Mouse (Mus musculus) T-helper 17 cell (primary cell): ENCODE measurements around the gene Hamp2.
"Not testable (repeated sequence)": the region's sequence is repeated elsewhere in the genome, so short reads cannot be mapped to it uniquely, and the experiment has no call there.

Source experiments
- in situ Hi-C, 2 experiments: fragments of 300-600 bp; cut with MboI, MseI; formaldehyde crosslinking; loops; 1 replicate in 1 of 2; 2 replicates in 1 of 2; pipeline ENCODE4 v1.15.1; 2025; ENCODE audit warnings: high pct_unique_total_duplicates in 2 of 2

Hamp2 gene

DNA sequence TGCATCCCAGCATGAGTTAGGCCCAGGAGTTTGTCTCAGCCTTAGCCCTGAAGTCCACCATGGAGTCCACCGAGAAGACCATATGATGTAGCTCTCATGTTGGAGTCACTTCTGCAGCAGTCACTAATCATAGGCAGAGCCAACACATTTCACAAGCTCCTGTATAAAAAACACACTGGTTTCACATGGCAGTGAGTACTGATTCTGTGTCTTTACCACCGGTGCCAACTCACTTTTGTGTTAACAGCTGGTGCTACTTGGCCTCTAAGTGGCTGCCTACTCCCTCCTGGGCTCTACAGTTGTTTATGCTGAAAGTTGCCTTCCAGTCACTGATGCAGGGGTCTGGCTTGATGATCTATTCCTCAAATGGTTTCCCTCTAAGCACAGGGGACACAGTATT is at the start of gene Hamp2:
Gene Hamp2, minus strand, starts transcription at position 101 of the 400 bp plus-strand sequence.
- in situ Hi-C loops = not testable (repeated sequence)

DNA sequence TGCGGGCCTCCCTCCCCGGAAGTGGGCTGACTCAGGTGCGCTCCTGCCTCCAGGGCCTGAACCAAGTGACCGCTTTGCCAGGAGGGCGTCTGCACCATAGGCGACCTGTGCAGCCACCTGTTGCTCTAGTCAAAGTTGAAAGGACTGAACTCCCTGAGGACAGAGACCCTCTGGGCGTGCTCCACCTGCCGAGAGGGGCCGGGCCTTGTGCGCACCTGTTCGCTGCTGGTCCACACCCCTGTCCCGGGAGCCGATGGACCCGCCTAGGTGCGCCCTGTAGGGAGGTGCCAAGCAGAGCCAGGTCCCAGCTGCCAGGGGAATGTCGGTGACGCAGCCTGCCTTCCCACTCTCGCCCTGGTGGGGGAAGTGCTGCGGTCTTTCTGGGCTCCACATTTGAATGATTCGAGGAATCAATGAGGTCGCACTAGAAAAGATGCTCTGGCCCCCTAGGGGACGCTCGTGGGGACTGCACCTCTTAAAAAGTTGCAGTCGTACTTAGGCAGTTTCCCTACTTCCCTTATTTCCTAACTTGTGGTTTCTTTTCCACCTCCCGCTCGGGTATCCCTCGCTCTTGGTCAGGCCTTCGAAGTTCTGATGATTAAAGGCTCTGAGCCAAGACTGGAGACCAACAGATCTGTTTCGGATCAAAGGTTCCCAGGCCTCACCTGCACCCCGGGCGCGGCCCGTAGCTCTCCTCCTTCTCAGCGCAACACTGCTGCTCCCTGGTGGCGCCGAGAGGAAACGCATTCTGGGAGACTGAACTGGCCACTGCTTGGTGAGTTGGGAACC is 49.2 kb upstream of the Hamp2 start, which contains the start of gene Fam187b:
Gene Fam187b, plus strand, starts transcription at position 290 of the 789 bp plus-strand sequence.
- in situ Hi-C loops = loop anchor here in 1 of 2 experiments (10.0 kb wide), 1 partner anchor 189 kb away; the partner anchor contains the start of gene Krtdap

DNA sequence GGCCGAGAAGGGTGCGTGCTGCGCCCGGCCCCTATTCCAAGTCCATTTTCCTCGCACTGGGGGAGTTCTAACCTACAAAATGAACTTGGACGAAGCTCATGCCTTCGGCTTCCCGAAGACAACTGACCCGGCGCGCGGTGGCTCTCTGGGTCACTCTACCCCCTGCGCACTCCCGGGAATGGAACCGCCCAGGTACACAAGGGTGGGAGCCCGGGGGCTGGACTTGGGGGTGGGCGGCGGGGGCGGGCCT is 48.7 kb upstream of the Hamp2 start, which contains the start of gene Lsr:
Gene Lsr, minus strand, starts transcription at position 214 of the 250 bp plus-strand sequence.
- in situ Hi-C loops = loop anchor here in 1 of 2 experiments (10.0 kb wide), 1 partner anchor 188 kb away; the partner anchor contains the start of gene Krtdap

DNA sequence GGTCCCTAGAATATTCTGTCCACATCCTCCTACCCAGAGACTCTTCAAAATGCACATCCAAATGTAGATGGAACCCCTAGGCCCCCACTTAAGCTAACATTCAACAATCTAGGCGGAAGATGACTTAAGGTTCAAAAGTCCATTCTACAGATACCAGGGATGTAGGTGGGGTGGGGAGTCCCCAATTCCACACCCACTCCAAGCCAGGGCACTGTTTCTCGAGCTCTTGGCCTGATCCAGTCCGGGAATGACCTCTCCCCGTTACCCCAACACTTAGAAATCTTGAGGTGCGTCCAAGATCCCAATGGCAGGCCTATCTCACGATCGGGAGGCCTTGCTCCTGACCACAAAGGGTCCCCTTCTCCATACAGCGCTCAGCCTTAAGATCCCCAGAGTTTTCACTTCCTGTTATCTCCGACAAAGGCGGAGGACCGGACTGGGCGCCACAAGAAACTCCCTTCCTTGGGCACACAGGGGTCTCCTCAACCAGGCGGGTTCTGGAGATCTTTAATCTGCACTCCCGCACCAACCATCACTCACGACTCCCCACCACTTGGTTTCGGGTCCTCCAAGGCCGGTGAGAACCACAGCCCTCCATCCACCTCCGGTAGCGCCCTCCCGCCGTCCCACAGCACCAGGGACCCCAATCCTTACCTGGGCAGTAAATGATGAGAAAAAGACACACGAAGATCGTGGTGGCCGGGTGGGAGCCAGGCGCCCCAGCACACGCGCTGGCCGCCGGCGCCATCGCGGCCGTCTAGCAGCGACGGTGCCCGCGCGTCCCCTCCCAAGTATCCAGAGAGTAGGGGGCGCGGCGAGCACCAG is 48.2 kb upstream of the Hamp2 start:
- in situ Hi-C loops = loop anchor here in 1 of 2 experiments (10.0 kb wide), 1 partner anchor 188 kb away; the partner anchor contains the start of gene Krtdap

DNA sequence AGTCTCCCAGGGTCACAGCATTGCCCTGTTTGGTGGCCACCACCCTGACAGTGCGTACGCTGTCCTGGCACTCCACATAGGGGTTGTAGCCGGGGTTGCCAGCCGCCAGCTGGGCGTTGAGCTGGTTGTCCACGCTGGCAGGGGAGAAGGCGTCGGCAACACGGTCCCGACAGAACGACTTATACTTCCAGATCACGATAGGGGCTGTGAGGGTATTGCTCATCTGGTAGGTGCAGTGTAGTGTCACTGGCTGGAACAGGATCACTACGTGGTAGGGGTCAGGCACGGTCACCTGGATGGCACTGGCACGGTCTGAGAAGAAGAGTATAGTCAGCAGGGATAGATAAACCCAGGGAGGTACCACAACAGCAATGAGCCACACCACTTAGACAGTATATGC is 47.4 kb upstream of the Hamp2 start:
- in situ Hi-C loops = loop anchor here in 1 of 2 experiments (10.0 kb wide), 1 partner anchor 187 kb away; the partner anchor contains the start of gene Krtdap

DNA sequence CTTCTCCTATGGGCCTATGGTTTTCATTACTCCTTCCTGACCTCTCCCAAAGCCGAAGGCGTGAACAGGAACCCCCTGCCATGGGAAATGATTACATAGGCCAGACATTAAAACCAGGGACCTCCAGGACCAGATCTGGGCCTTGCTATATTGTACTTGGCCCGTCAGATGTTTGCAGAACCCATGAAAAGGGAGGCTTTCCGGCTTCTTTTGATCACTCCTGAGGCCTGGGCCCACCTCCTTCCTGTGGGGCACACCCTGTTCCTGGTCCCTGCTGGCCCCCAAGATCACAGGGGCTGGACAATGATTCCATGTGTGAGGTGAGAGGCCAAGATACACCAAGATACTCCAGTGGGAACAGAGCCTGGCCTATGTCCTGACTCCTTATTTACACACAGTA is 44.7 kb upstream of the Hamp2 start:
- in situ Hi-C loops = loop anchor here in 1 of 2 experiments (5.0 kb wide), 1 partner anchor 67 kb away; no protein-coding TSS in a partner anchor

DNA sequence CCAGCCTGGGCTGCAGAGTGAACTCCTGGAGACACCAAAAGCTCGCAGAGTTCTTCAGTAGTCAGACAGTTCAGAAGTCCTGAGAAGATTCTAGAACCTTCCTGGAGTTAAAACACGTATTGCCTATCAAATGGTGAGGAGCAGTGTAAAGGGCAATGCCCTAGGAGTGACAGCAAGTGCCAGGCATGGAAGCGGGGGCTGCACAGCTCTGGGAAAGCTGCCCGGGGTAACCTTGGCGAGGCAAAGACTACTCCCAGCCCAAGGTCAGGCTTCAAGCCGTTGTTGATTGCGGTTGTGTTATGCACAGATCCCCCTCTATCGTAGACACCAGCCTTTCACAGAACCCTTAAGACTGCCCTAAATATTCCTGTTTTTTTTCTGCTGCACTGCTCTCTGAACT is 44.1 kb upstream of the Hamp2 start:
- in situ Hi-C loops = loop anchor here in 1 of 2 experiments (5.0 kb wide), 1 partner anchor 66 kb away; no protein-coding TSS in a partner anchor

DNA sequence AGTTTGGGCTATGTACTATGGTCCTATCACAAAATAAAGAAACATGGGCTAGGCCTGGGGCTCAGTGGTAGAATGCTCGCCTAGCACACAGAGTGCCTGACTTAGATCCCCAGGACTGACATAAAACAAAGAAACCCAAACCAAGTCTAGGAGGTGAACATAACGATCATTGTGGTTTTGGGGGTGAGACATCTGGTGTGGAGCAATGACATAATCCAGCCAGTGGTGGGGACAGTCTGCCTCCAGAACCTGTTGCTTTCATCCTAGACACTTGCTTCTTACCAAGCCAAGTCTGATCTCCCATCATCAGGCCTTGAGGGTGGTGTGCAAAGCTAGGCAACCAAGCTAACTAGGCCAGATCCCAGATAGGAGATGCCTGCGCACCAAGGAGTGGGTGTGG is 42.2 kb upstream of the Hamp2 start:
- in situ Hi-C loops = loop anchor here in 1 of 2 experiments (5.0 kb wide), 1 partner anchor 64 kb away; no protein-coding TSS in a partner anchor

DNA sequence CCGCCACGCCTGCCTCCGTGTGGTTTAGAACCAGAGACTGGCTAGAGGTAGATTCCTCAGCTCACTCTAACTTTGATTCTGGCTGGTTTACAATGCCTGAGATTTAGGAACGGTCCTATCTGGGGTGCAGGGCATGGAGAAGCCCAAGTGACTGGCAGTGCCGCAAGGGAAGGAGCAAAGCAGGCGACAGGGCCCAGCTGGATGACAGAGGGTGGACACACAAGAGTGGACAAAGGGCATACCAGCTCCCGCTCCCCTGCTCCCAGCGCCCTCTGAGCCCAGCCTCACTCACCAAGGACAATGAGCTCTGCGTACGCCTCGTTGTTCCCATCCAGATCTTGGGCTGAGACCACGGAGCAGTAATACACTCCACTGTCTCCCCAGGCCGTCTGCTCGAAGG is 41.2 kb upstream of the Hamp2 start:
- in situ Hi-C loops = loop anchor here in 1 of 2 experiments (5.0 kb wide), 1 partner anchor 63 kb away; no protein-coding TSS in a partner anchor

DNA sequence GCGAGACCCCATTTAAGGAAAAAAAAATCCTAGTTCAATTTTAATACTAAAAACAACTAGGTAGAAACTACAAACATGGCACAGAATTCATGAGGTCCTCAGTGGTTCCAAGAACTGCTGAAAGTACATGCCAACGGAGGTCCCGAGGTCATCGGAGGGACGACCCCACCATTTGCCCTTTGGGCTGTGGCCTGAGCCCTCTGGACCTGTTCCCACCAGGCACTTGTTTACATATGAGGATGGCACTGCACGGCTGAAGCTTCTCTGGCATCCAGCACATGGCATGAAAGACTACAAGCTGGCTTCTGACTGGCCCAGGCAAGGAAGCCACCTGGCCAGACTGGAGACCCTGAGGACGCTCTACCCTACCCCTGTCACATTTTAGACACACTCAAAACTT is 39.9 kb upstream of the Hamp2 start:
- in situ Hi-C loops = no loop called here

DNA sequence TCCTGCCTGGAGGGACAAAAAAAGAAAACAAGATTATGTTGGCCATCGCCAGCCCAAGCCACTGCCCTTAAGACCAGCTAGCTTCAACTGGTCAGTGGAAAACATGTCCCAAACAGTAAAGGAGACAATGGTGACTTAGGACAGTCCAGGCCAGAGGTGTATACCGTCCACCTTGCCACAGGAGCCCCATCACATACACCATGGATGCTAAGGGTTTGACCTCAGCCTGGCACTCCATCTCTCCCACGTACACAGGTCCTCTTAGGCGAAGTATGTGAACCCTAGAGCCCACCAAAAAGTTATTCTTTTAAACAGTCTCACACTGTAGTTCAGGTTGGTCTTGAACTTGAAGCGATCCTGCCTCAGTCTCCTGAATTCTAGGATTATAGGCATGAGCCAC is 38.4 kb upstream of the Hamp2 start:
- in situ Hi-C loops = no loop called here

DNA sequence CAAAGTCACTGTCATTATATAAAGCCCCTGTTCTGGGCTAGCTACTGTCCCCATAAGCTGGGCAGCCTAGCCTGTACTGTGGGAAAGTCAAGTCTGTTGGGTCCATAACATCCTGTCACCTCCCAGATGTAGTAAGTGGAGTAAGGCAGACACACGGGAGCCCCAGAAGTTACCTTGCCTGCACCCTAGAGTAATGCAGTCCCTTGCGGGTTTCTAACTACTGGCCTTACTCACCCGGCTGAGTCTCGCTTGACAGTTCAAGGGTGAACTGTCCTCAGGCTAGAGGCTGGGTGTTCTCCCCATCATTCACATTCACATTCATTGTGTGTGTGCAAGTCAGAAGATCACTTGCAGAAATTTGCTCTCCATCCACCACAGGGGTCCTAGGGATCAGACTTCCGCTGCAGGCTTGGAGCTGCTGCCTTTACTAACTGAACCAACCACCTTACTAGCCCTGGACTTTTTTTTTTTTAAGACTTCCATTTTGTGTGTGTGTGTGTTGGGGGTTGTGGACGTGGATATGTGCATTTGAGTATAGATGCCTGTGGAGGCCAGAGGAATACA is 35.4 kb upstream of the Hamp2 start:
- in situ Hi-C loops = no loop called here

DNA sequence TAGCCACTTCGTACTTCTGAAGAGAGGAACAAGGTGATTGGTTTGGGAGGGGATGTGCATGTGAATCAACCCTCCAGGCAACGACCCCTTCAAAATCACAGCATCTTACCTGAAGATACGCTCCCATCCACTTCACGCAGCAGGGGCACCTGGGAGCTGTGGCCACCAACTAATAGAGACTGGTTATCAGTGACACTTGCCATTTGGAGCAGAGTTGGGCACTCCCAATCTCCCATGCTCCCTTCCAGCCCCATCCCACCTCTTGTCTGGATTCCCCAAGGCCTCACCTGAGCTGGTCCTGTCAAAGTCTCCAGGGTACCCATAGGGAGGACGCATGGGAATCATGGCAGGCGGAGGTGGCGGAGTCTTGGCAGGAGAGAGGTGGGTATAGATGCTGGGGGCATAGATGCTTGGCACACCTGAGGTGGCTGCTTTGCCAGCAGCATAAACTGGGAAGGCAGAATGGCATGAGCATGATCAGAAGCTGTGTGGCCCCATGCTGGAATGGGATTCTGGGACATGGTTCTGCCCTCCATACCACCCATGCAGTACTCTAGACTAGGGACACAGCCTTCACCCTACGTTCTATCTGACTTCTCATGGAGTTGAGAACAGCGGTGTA is 34.5 kb upstream of the Hamp2 start:
- in situ Hi-C loops = no loop called here

DNA sequence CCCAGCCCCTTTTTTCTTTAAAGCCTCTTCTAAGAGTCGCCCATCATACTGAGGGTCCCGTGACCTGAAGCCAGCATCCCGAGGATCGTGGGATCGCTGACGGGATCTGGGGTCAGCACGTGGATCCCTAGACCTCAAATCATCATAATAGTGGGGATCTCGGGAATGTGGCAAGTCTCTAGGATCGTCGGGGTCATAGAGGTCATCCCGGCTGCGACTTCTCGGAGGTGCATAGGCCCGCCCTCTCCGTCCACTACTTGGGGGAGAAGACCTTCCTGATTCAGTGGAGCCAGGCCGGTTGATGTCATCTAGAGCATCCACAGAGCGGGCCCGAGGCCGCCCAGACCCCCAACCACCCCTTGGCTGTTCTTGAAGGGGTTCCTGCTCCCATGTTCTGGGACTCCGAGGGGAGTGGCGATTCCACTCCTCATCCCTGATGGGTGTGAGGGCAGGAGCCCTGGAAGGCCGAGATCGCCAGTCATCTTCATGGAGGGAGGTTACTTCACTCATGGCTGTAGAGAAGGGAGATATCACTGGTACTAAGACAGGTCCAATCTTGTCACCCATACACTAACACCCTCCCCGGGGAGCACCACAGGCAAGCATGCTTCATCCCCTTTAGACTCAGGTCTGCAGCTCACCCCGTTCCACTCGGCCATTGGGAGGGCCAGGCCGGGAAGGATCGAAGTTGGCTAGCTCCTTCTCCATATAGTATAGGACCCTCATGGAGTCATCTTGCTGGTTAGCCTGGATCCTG is 33.8 kb upstream of the Hamp2 start:
- in situ Hi-C loops = no loop called here

DNA sequence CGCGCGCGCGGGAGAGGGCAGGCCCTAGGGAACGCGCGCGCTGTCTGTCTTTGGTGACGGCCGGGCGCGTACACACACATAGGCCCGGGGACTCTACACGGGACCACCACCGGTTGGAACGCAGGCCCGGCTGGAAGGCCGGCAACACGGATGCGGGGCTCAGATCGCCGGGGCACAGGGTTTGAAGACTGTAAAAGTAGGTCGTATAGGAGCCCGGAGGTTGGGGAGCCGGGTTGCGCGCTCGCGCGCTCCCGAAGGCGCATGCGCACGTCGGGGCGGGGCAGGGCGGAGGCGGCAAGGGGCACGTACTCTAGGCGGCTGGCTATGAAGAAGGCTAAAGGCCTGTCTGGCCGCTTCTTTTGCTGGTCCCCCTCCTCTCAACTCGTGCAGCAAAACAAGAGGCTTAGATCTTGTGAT is 32.9 kb upstream of the Hamp2 start:
- in situ Hi-C loops = no loop called here

DNA sequence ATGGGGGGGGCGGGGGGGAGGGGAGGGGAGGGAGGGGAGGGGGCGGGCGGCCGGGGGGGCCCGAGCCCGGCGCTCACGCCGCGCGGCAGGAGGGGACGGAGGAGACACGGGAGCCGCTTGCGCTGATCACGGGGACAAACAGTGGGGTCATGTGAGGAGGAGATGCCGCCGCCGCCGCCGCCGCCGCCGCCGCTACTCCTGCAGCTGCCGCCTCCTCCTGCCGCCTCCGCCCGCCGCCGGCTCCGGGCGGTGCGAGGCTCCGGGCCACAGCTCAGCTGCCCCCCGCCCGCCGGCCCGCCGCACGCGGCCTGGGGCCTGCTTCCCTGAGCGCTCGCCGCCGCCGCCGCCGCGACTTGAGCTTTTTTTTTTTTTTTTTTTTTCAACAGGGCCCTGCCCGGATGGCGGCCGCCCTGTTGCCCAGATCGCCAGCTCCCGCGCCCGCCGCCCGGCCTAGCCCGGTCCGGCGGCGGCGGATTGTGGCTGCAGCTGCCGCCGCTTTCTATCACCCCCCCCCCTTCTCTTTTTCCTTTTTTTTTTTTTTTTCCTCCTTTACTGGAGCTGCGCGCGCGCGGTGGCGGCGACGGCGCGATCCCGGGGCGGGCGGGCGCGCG is 32.4 kb upstream of the Hamp2 start, which contains the start of gene Usf2:
Gene Usf2, minus strand, starts transcription at position 48 of the 611 bp plus-strand sequence.
- in situ Hi-C loops = no loop called here

DNA sequence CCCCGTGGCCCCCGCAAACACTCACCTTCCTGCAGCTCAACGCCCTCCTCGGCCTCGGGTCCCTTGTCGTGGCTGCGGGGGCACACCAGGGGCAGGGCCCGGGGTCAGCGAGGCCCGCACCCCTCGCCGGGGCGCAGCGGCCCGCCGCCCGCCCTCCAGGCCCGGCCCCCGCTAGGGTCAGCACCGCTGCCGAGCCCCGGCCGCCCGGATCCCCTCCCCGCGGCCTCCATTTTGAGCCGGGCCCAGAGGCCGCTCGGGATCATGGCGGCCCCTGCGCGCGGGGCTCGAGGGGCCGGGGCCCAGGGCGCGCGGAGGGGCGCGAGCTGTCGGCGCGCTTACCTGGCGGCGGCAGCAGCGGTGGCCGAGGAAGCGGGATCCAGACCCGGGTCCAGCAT is 31.9 kb upstream of the Hamp2 start:
- in situ Hi-C loops = no loop called here

DNA sequence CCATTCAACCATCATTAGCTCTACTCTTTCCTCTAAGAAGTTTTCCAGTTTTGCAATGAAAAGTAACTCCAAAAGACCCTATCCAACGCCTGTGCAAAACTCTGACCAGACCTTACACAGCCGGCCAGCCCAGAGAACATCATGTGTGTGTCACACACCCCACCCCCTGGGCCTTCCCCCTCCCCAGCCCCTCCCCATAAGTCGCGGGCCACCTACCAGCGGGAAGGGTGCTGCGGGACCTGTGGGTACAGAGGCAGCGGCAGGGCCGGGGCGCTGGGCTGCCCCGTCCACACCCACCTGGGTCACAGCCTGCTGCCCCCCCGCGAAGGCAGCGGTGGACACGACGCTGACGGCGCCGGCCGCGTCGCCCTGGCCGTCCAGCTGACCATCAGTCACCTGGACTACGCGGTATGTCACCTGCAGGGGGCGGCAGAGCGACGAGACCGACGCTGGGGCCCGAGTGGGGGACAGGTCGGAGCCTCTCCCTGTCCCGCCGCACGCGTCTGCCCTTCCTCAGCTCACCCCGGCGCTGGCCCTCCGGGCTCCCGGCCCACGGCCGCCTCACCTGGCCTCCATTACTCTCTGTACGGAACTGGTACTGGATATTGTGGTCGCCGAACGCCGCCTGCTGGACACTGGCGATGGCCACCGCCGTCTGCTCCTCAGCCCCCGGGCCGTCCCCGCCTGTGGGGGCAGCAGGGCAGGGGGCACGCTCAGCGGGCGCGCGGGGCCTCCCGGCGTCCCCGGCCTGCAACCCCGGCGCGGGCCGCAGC is 31.3 kb upstream of the Hamp2 start:
- in situ Hi-C loops = no loop called here

DNA sequence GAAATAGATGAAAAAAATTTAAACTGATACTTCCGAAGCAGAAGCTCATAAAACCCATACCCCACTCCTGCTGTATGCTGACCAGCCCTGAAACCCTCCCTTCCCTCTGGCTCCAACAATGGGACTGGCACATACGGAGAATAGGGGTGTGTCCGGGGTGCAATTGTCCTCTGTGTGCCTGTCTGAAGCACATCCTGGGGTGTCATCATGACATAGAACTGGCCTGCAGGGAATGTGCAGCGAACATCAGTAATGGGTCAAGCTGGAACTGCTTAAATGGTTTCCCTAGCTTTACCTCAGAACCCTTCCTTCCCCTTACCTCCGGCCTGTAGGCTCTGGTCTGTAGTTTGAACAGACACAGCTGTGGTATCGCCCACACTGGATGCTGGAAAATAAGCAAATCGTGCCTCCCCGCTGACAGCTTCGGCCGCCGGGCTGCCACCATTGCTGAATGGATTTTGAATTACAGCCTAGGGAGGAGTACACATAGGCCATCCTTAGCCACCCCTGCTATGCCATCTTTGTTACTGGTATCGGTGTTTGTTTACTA is 30.6 kb upstream of the Hamp2 start:
- in situ Hi-C loops = no loop called here
